Mouse (Mus musculus) layer of hippocampus, adult 11-12 months (tissue): ENCODE measurements around the gene Hook1.
A peak's percentile ranks its signal among the peaks of the same experiment; 100 is the strongest.
"Not testable (repeated sequence)": the region's sequence is repeated elsewhere in the genome, so short reads cannot be mapped to it uniquely, and the experiment has no call there.

ENCODE experiments used
- DNase-seq: peaks from one replicate; pipeline ENCODE4 v3.0.0; 2022; ENCODE audit warnings: low spot score

Gene Hook1

DNA sequence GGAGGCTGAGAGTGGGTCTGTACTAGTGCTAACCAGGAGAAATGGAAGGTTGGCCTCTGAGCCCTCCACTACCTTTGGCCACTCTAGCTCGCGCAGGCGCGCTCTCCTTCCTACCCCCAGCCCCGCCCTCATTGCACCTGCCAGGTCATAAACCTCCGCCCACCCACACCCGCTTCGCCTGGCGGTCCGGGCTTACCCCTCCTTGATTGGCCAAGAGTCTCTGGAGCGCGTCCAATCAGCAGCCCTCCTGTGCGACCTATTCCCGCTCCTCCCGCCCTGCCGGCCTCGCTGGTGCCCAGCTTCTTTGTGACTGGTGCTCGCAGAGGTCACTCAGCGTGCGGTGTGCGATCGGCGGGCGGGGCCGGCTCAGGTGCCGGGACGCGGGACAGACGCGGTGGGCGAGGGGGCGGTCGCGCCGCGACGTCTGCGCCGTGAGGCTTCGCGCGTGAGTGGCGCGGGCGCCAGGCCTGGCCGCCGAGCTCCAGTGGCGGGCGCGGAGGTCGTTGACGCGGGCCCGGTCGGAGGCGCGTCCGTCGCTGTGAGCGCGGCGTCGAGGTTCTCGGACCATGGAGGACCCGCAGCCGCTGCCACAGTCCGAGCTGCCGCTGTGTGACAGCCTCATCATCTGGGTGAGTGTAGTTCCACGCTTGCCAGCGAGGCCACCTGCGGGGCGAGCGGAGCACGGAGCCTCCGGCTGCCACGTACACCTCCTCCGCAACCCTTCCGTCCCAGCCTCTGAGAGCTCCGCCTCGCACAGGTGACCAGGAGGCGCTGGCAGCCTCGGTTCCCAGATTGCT lies at the start of gene Hook1:
Hook1 (plus strand) TSS at position 313 of the 797 bp plus-strand sequence.
- DNase-seq: peak; percentile 93

DNA sequence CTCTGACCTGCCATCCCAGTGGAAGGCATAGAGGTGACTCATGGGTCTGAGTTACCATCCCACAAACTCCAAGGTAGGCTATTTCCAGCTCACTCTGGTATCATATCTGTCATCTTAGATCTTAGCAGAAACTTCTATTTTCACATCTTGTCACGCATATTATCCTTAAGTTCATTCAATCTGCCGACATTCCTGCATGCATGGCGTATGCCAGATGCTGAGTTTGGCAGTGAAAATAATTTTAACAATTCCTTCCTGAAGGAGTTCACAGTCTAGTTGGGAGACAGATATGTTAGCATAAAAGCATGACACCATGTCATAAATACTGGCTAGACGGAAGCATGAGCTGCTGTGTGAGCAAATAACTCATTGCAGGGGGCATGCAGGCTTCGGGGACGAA lies 49.3 kb upstream of the Hook1 start:
- no peak for DNase-seq

DNA sequence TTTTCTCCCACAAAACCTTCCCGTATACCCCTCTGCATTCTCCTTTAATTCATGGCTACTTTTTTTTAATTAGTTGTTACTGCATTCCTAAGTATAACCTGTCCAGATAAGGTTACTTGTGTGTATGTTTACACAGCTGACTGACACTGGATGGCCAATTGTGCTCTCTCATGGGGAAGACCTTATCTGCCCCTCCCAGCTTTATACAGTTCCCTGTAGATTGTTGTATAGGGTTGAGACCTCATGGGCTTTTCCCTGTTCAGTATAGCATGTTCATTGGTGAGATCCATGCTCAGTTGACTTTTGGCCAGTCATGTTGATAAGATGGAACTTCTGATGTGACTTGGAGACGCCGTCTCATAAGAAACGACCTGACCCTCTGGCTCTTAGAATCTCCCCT lies 46.6 kb upstream of the Hook1 start:
- no peak for DNase-seq

DNA sequence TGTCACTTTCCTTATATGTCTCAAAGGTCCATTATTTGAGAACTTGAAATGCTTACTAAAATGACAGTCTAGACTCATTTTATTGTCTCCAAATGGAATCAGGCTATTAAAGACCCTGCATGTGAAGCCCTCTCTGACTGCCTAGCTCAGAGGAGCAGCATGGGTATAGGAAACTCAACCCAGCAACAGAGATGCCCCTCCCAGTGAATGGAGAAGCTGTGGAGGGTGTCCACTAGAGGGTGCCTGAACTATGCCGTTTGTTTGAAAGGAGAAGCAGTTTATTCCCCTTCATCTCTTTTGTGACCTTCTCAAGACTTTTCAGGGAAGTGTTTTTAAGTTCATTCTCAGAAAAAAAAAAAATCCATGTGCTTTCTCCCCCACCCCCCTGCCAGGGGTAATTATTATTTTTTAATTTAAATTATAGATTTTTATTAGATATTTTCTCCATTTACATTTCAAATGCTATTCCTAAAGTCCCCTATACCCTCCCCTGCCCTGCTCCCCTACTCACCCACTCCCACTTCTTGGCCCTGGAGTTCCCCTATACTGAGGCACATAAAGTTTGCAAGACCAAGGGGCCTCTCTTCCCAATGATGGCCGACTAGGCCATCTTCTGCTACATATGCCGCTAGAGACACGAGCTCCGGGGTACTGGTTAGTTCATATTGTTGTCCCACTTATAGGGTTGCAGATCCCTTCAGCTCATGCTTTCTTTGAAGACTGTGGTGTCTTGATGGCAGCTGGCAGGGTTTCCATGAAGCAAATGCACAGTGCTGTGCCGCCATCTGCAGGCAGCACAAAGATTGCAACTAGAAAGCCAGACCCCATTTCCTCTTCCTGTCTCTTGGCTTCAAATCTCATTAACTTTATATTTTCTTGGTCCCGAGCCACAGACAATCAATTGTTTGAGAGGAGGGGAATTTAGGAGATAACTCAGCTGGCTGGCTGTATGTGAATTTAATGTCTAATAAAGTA lies 42.5 kb upstream of the Hook1 start:
- peak; percentile 85 for DNase-seq

DNA sequence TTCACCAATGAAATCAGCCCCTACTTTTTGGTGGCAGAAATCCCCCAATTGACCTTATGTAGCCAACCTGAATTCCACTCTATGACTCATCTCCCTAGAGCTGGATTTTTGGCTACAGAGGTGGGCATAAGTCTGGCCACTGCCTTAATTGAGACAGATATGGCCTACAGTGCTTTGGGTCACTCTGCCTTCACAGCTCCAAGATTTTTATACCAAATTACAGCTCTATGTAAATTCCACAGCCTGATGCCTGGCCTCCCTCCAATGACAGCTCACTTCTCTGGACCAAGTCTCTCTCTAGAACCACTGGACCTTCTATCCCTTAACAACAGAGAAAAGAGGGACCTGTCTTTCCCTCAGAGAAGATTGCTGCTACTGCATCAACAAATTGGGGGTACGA lies 38.2 kb upstream of the Hook1 start:
- no peak for DNase-seq

DNA sequence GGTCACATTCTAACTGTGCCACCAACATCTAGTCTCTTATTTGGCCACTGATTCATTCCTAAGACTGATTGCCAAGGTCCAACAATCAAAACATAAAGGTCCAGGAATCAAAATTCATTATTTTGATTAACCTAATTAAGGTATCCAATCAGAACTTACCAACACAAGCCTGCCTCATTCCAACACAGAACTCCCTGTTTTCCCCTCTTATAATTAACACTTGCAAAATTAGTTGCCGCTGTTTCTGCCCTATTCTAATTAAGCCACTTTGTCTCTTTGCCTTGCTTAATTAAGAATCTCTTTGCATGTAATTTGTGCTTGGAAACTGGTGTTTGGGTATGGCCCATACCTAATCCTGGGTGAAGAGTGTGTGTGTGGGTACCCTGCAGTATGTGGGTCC lies 37.1 kb upstream of the Hook1 start:
- no peak for DNase-seq

DNA sequence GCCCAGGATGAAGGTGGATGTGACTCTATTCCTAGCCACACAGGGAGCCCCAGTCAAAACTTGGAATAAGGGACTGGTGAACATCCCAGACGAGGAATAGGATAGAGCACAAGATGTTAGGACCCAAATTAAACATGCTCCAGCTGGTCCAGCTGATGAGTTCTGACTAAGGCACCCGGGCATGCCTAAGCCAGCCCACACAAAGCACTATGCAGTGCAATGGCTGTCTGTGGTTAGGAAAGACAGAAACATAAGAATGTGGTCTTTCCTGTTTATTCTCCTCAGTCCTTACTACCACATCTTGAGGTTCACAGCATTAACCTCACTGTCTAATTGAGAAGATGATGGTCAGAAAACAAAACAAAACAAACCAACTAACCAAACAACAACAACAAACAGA lies 35.7 kb upstream of the Hook1 start:
- no peak for DNase-seq

DNA sequence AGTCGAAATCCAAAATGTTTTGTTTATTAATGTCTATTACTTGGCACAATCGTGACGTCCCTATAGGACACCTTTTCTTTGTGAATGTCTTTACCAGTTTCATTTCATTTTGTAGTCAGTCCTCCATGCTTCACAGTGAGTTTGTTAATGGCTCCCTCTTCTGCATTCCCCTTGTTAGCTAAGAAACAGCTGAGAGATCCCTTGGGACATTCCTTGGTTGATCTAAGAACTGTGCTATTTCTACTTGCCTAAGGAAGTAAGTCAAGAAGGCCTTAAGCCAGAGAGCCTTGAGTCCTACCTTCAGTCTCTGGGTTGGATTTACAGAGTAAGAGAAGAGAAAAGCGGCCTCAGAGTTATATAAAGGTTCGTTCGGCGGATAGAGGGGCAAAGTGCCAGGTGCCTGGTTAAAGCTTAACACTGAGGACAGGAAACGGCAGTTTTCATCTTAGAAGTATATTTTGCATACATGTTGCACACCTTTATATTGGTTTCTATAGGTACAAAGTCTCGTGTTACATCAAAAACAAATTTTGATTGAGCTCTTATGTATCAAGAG lies 33.2 kb upstream of the Hook1 start:
- no peak for DNase-seq

DNA sequence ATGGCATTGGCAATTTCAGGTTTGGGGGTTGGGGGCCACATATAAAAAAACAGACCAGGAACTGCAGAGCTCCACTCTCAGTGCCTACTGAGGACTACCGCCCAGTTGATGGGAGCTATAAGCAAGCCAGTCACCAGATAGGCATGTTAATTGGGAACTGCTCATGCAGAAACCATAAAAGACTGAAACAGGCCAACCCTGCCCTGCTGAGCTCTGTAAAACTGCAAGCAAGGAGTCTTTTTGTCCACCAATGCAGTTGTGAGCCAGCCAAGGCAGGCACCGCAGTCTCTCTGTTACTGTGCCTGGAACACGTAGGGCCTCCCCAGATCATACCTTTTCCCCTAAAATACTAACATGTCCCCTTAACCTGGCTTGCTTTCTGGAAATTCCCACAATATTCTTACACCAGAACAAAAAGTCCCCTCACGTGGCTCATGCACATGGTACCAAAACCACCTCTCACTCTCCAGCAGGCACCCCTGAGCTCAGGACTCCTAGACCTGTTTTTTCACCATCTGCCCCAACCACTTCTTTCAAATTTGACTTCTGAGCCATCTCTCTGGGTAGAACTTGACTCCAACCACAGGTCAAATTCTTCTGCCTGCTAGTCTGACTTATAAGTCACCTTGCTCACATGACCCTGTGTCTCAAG lies 32.5 kb upstream of the Hook1 start:
- no peak for DNase-seq

DNA sequence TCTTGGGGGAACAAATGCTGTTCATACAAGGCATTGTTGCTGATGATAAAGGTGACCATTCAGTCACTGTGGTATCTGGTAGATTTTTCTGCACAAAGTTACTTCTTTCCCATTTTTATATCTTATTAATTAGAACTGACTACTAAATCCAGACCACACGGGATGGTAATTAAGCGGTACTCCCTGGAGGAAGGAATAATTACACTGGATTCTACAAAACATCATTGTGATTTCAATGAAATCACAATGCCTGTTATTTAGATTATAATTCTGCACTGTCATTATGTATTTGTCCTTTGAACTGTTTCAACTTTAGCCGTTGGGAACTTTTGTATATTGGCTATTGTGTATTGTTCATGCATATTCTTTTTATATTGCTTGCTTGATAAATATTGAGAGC lies 28.3 kb upstream of the Hook1 start:
- DNase-seq: no peak

DNA sequence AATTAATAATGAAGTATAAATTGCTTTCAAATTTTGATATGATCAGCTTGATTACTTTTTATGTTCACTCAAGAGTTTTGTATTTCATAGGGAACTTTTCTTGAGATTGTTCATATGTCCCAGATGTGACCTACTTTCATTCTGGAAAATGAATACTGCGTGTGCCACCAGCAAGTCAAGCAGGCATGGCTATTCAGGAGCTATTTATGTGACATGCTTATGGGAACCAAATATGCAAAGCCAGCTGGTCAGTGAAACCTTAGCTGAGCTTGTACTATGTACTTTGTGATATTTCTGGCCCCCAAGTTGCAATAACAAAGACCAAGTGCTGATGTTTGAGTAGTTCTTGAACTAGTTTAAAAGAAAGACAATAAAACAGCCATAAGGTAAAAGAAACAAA lies 19.1 kb upstream of the Hook1 start:
- DNase-seq: no peak

DNA sequence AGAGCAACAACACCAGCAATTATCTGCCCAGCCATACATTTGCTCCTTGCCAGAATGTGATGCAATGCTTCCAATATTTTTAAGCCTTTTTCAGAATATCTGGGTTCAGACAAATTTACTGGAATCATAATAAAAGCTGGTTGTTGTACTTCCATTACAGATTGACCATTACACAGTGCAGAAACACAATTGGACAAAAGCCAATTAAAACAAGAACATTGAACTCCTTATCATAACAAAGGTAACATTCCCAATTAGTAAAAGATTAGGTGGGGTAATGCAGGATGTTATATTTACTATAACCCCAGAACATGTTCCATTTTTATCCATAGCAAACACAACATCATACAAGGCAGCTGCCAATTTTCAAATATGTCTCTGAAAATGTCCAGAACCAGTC lies 13.7 kb upstream of the Hook1 start:
- no peak for DNase-seq

DNA sequence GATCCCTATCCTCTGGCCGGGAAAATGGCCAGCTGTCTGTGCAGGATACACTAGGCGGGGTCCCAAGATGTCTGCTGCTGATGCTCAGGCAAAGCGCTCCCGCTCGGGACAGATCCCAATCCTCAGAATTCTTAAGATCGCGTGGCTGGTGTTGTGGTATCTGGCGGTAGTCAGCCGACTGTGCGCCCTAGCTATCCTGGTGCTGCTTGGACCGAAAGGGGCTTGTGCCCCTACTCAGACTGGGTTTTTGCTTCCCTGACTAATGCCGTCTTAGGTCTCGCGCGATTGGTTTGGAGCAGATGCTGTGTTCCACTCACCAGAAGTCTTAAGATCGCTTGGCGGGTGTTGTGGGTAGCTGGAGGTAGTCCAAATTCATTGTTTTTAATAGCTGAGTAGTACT lies 15.2 kb downstream of the Hook1 start:
- not testable (repeated sequence) for DNase-seq

DNA sequence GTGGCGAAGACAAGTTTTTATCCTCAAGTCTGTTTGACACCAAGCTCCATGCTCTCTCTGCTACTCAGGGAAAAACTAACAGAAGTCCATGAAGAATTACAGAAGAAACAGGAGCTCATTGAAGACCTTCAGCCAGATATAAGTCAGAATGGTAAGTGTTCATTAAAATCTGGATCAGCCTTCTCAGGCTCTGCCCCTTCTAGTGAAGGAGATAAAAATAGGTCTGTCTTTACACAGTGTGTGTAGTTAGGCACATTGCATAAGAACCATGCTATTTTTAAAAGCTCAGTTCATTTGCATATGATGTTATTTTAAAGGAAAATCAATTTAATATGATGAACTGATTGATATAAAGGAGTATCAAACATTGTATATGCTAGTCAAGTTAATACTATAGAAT lies 49.8 kb downstream of the Hook1 start:
- no peak for DNase-seq

DNA sequence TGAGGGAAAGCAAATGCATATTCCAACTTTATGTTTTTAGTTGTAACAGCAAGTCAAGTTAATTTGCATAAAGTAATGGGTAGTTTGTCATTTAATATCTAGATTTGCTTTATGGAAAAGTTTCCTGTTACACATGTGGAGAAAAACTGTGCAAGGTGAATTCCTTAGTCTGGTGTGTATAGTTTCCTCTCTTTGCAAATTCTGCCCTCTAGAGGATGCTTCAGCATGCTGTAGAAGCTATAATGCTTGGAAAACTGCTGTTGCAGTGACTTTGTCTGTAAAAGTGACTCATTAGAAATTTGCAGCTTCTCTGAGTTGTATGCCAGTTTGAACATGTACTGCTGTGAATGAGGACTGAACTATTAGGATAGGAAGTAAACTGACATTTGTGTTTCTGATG lies 55.8 kb downstream of the Hook1 start:
- DNase-seq: peak; percentile 13

DNA sequence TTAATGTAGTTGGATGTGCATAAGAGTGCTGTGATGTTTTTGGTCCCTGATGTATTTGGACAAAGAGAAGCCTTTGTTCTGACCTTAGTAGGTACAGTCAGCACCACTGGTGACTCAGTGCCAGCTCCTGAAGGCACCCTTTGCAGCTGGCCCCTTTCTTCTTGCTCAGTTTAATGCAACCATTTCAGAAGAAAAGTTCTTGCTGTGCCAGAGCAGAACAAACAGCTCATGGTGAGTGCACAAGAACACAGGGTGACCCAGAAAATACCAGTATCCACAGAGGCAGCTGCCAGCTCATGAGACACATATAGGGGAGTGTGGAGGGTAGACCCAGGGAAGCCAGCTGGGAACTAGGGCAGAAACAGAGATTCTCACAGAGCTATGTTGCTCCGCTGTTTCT lies 61.4 kb downstream of the Hook1 start:
- peak; percentile 43 for DNase-seq

DNA sequence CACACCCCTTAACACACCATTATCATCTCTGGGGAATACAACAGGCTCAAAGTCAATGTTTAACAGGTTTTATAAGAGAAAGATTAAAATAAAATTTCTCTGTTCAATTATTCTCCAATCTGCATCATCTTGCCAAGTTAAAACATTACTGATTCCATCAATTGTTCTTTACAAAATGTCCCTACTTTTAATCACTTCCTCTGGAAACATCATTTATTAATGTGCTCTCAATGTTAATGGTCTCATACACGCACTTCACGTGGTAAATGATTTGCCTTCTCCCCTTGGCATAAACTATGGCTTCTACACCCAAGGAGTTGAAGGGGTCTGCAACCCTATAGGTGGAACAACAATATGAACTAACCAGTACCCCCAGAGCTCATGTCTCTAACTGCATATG lies 93.1 kb downstream of the Hook1 start:
- no peak for DNase-seq

DNA sequence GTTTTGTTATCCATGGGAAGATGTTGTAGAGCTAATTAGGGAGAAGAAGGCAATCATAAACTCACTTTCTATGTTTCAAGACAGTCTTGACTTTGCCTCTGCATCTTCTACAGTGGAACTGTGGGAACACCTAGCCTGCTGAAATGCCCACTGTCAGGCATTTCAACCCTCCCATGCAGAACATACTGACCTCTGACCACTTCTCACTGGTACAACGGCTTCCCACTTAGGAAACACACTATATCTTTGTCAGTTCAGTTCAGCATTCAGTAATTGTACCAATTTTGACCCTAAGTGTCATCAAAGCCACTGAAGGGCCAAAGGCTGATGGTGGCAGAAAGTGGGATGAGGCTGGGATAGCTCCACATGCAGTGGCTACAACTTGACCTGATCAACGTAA lies 95.0 kb downstream of the Hook1 start:
- no peak for DNase-seq
